Mouse (Mus musculus): ENCODE results near the gene Slc27a2. TPM values are rescaled to one million over a fixed set of nuclear protein-coding genes. Genes with fewer than 3 reads are reported as not detected.

Slc27a2 gene
- polyA plus RNA-seq, 2 experiments = 0.29 to 0.94 TPM

DNA sequence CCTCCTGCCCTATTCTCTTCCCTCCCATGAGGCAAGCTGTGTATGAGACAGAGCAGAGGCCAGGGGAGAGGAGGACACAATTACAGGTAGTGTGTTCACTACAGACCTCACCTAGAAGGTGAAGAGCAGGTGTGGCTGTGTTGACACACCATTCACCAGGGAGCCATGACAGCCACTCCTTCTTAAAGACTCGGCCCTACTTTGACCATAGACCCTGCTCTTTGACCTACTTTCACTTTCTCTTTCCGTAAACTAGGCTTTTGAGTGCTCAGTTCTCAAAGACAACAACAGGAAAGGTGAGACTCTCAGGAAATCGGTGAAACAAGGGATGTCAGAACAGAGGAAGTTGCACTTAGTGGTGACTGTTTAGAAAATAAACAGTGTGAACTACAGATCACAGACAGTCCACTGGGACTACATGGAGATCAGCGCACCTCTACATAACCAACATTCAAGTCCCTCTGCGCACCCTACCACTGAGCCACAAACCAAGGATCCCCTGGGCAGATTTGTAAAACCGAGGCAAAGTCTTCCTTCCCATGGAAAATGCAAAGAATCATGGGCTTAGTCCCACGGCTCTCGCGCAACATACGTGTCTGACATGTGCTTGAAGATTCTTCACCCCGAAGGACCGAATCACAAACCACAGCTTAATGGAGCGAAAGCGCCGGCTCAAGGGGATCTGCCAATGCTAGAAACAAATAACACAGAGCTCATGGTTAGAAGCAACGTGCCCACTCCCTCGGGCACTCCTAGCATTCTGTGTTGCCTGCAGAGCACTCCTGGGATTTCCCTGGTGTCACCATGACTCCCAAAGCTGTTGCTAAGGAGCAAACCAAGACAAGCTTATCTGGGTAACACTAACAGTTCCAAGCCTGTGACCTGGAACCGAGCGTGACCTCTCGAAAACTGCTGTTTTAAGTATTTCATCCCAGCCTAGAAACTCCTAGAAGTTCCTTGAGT lies 45.4 kb downstream of the Slc27a2 start:
- H3K9me3 ChIP-seq (ENCODE audit: control insufficient read depth, low read length) = no peaks in the 10 kb centered on the region
- no peaks in the 10 kb centered on the region for H3K4me1 ChIP-seq (ENCODE audit: control insufficient read depth, insufficient read depth, low read length)
- no peak overlapping the region for H3K9ac ChIP-seq (ENCODE audit: low read depth, low read length, severe bottlenecking)
- H3K36me3 ChIP-seq (ENCODE audit: control insufficient read depth, insufficient read depth, low read length) = no peaks in the 10 kb centered on the region
- DNase-seq (ENCODE audit: low spot score) = no peak
- WGBS = 87% methylated on average over 20 of the region's 20 CpGs
- H3K27me3 ChIP-seq (ENCODE audit: control insufficient read depth, insufficient read depth, low read length) = no peaks in the 10 kb centered on the region
- no peak overlapping the region for H3K4me2 ChIP-seq (replicated peaks; ENCODE audit: low read depth, low read length, severe bottlenecking)
- ATAC-seq (ENCODE audit: low FRiP score, low read depth) = no peak
- TF ChIP-seq POLR2A (IDR thresholded peaks at IDR 0.05; ENCODE audit: borderline replicate concordance, extremely low read depth, insufficient read depth, insufficient read length) = no peak
- no peak overlapping the region for H3K4me3 ChIP-seq (replicated peaks; ENCODE audit: low read length)
- H3K27ac ChIP-seq (replicated peaks; ENCODE audit: low read depth, low read length) = no peak overlapping the region

DNA sequence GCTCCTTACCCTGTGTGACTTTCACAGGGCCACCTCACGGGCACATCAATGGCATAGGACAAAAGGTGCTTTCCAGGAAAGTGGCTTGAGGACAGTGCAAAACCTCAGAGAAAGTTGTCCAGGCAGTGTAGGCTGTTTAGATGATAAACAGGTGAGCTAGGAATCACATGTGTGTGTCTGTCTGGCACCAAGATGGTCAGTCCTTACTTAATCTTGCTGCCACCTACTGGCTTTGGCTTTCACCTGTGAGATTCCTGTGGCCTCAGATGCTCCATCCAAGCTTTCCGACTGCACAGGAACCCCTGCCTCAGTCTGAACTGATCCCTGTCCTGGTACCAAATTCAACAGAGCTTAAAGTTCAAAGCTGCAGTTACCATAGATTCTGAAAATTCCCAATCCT lies 46.2 kb downstream of the Slc27a2 start:
- no peak for TF ChIP-seq POLR2A (IDR thresholded peaks at IDR 0.05; ENCODE audit: borderline replicate concordance, extremely low read depth, insufficient read depth, insufficient read length)
- Histone ChIP-seq H3K4me2 (replicated peaks; ENCODE audit: low read depth, low read length, severe bottlenecking) (no peak overlapping the region), H3K4me3 (replicated peaks; ENCODE audit: low read length) (no peak overlapping the region), H3K9me3 (ENCODE audit: control insufficient read depth, low read length) (no peaks in the 10 kb centered on the region), H3K9ac (ENCODE audit: low read depth, low read length, severe bottlenecking) (no peak overlapping the region), H3K4me1 (ENCODE audit: control insufficient read depth, insufficient read depth, low read length) (no peaks in the 10 kb centered on the region), H3K36me3 (ENCODE audit: control insufficient read depth, insufficient read depth, low read length) (no peaks in the 10 kb centered on the region), H3K27ac (replicated peaks; ENCODE audit: low read depth, low read length) (no peak overlapping the region), H3K27me3 (ENCODE audit: control insufficient read depth, insufficient read depth, low read length) (no peaks in the 10 kb centered on the region)
- WGBS = 48% methylated on average over 2 of the region's 2 CpGs
- ATAC-seq (ENCODE audit: low FRiP score, low read depth) = no peak
- DNase-seq (ENCODE audit: low spot score) = no peak

DNA sequence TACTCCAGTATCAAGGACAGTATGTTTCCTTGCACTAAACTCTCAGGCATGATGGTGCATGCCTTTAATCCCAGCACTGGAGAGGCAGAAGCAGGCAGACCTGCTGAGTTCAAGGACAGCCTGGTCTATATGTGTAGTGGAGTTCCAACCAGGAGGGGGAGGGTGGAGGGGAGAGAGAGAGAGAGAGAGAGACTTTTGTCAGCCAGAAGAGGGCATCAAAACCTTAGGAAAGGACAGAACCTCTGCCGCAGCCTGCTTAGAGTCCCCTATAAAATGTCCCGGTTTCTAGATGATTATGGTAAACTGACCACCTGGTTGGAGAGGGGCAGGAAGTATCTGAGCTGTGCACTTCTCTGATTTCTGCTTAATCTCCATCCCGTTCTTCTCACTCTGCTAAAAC lies 46.8 kb downstream of the Slc27a2 start:
- H3K9ac ChIP-seq (ENCODE audit: low read depth, low read length, severe bottlenecking) = no peak overlapping the region
- ATAC-seq (ENCODE audit: low FRiP score, low read depth) (peak; percentile 70), DNase-seq (ENCODE audit: low spot score) (peak; percentile 57)
- no peak overlapping the region for H3K27ac ChIP-seq (replicated peaks; ENCODE audit: low read depth, low read length)
- no peak for TF ChIP-seq POLR2A (IDR thresholded peaks at IDR 0.05; ENCODE audit: borderline replicate concordance, extremely low read depth, insufficient read depth, insufficient read length)
- H3K4me1 ChIP-seq (ENCODE audit: control insufficient read depth, insufficient read depth, low read length) = no peaks in the 10 kb centered on the region
- WGBS = 4% methylated on average over 3 of the region's 3 CpGs
- no peak overlapping the region; the same call in 1 of the 2 replicates for H3K4me2 ChIP-seq (replicated peaks; ENCODE audit: low read depth, low read length, severe bottlenecking)
- no peak overlapping the region for H3K4me3 ChIP-seq (replicated peaks; ENCODE audit: low read length)
- no peaks in the 10 kb centered on the region for H3K9me3 ChIP-seq (ENCODE audit: control insufficient read depth, low read length)
- no peaks in the 10 kb centered on the region for H3K27me3 ChIP-seq (ENCODE audit: control insufficient read depth, insufficient read depth, low read length)
- no peaks in the 10 kb centered on the region for H3K36me3 ChIP-seq (ENCODE audit: control insufficient read depth, insufficient read depth, low read length)

DNA sequence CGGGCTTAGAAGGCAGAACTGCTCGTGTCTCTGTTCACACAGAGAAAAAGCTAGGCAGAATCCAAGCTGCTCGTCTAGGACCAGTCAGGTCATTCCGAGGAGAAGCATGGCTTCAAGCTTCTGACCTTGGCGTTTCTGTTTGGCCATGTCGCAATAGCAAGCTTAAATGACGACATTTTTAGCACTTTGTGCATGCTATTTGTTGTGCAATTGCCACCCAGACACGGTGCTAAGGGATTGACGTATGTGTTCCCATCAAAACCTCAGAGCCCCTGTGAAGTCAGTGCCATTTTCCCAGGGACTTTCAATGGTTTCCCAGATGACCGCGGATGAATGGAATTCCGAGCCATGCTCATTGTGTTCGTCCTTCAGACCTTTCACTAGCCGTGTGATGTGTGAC lies 48.3 kb downstream of the Slc27a2 start:
- Histone ChIP-seq H3K27me3 (ENCODE audit: control insufficient read depth, insufficient read depth, low read length) (no peaks in the 10 kb centered on the region), H3K36me3 (ENCODE audit: control insufficient read depth, insufficient read depth, low read length) (no peaks in the 10 kb centered on the region), H3K9ac (ENCODE audit: low read depth, low read length, severe bottlenecking) (no peak overlapping the region), H3K4me3 (replicated peaks; ENCODE audit: low read length) (no peak overlapping the region), H3K9me3 (ENCODE audit: control insufficient read depth, low read length) (no peaks in the 10 kb centered on the region), H3K4me1 (ENCODE audit: control insufficient read depth, insufficient read depth, low read length) (no peaks in the 10 kb centered on the region), H3K27ac (replicated peaks; ENCODE audit: low read depth, low read length) (no peak overlapping the region), H3K4me2 (replicated peaks; ENCODE audit: low read depth, low read length, severe bottlenecking) (no peak overlapping the region)
- TF ChIP-seq POLR2A (IDR thresholded peaks at IDR 0.05; ENCODE audit: borderline replicate concordance, extremely low read depth, insufficient read depth, insufficient read length) = no peak
- no peak for DNase-seq (ENCODE audit: low spot score)
- 87% methylated on average over 14 of the region's 14 CpGs for WGBS
- ATAC-seq (ENCODE audit: low FRiP score, low read depth) = no peak

DNA sequence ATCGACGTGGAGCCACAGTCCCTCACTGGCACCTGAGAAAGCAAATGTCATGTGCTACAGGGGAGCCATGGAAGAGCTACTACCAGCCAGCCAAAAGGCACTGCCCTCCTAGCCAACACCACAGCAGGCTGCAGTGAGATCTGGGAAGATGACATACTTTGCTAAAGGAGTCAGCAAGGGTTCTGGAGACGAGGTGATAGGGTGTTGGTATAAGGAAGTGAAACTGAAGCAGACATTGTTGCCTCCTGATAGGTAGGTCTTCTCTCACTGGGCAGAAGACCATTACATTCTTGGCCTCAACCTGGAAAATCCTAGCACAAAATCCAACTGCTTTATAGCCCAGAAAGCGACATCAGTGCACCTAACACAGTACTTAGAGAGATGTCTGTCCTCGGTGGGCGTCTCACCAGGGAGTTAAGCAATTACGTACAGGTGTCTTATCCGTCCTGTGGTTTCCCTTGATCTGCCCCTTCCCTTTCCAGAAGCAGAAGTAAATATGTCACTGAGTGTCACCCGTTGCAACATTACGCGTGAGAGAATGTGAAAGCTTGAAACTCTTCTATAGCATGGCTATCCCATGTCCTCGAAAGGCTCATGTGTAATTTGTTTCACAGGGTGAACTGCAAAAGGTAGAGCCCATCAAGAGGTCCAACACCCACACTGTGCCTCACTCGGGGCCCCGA lies 49.9 kb downstream of the Slc27a2 start:
- Histone ChIP-seq H3K4me3 (replicated peaks; ENCODE audit: low read length) (no peak overlapping the region), H3K36me3 (ENCODE audit: control insufficient read depth, insufficient read depth, low read length) (no peaks in the 10 kb centered on the region), H3K4me2 (replicated peaks; ENCODE audit: low read depth, low read length, severe bottlenecking) (no peak overlapping the region), H3K9me3 (ENCODE audit: control insufficient read depth, low read length) (no peaks in the 10 kb centered on the region), H3K9ac (ENCODE audit: low read depth, low read length, severe bottlenecking) (no peak overlapping the region), H3K27ac (replicated peaks; ENCODE audit: low read depth, low read length) (no peak overlapping the region), H3K4me1 (ENCODE audit: control insufficient read depth, insufficient read depth, low read length) (no peaks in the 10 kb centered on the region), H3K27me3 (ENCODE audit: control insufficient read depth, insufficient read depth, low read length) (no peaks in the 10 kb centered on the region)
- WGBS = 89% methylated on average over 14 of the region's 14 CpGs
- DNase-seq (ENCODE audit: low spot score) = no peak
- no peak for TF ChIP-seq POLR2A (IDR thresholded peaks at IDR 0.05; ENCODE audit: borderline replicate concordance, extremely low read depth, insufficient read depth, insufficient read length)
- no peak for ATAC-seq (ENCODE audit: low FRiP score, low read depth)
